Mouse (Mus musculus): ENCODE measurements at regions not wholly inside any gene's neighbourhood (a gene's known extent, or its start where the extent isn't known, plus 50 kb on each side); places are given as distances from the start of the nearest gene placed in this dataset.

- Histone ChIP-seq H3K79me2 (ENCODE audit: control insufficient read depth, insufficient read depth, low read length, poor library complexity) (no peaks in the 10 kb centered on the region), H3K36me3 (ENCODE audit: control insufficient read depth in 1 of 2, insufficient read depth in 2 of 2, low read length in 2 of 2) (no peaks in the 10 kb centered on the region), H3K27ac (ENCODE audit: control insufficient read depth, low read depth, low read length) (no peak overlapping the region), H3K4me1 (ENCODE audit: control insufficient read depth in 1 of 2, insufficient read depth in 2 of 2, low read length in 2 of 2) (no peaks in the 10 kb centered on the region), H3K9me3 (replicated peaks; ENCODE audit: insufficient read depth, low read length) (no peaks in the 10 kb centered on the region), H3K27me3 (ENCODE audit: control insufficient read depth in 1 of 2, insufficient read depth in 2 of 2, low read length in 2 of 2) (no peaks in the 10 kb centered on the region), H3K4me3 (ENCODE audit: control insufficient read depth in 1 of 2, insufficient read depth in 1 of 2, low read depth in 2 of 2, low read length in 2 of 2) (no peak overlapping the region), H3K9ac (ENCODE audit: control insufficient read depth, low read depth, low read length, poor library complexity, severe bottlenecking) (no peak overlapping the region)
- no peak for DNase-seq (ENCODE audit: low read depth, low spot score)
- TF ChIP-seq ZKSCAN1 (IDR thresholded peaks at IDR 0.05; ENCODE audit: low read depth, low read length) (no peak), NELFE (IDR thresholded peaks at IDR 0.05; ENCODE audit: low read depth, low read length) (no peak), ZMIZ1 (IDR thresholded peaks at IDR 0.05; ENCODE audit: low read depth, low read length) (no peak), MYC (IDR thresholded peaks at IDR 0.05; ENCODE audit: low read depth, low read length) (no peak), MAZ (IDR thresholded peaks at IDR 0.05; ENCODE audit: low read depth, low read length) (no peak), CTCF (IDR thresholded peaks at IDR 0.05 in 2 of 3, conservative IDR thresholded peaks at IDR 0.05 in 1 of 3; ENCODE audit: control insufficient read depth in 1 of 3, insufficient read depth in 1 of 3, low read depth in 2 of 3, low read length in 3 of 3, poor library complexity in 1 of 3, severe bottlenecking in 1 of 3) (no peak), POLR2A (IDR thresholded peaks at IDR 0.05; ENCODE audit: control insufficient read depth in 1 of 2, insufficient read depth in 1 of 2, low read depth in 1 of 2, low read length in 2 of 2, poor library complexity in 1 of 2) (no peak), USF1 (IDR thresholded peaks at IDR 0.05; ENCODE audit: low read depth, low read length) (no peak), BHLHE40 (IDR thresholded peaks at IDR 0.05; ENCODE audit: borderline replicate concordance, low read depth, low read length) (no peak), JUND (IDR thresholded peaks at IDR 0.05; ENCODE audit: low read depth, low read length) (no peak), SIN3A (IDR thresholded peaks at IDR 0.05; ENCODE audit: low read length) (no peak), ZC3H11A (IDR thresholded peaks at IDR 0.05; ENCODE audit: low read depth, low read length) (no peak), GATA1 (IDR thresholded peaks at IDR 0.05; ENCODE audit: low read depth, low read length) (no peak), MEF2A (IDR thresholded peaks at IDR 0.05; ENCODE audit: extremely low read depth, insufficient replicate concordance, low read depth, low read length, poor library complexity, severe bottlenecking) (no peak), POLR2AphosphoS5 (IDR thresholded peaks at IDR 0.05; ENCODE audit: borderline replicate concordance, low read depth, low read length) (no peak), KAT2A (conservative IDR thresholded peaks at IDR 0.05; ENCODE audit: low read depth, low read length) (no peak), MXI1 (IDR thresholded peaks at IDR 0.05; ENCODE audit: low read depth, low read length) (no peak)
Observed at GRCm38 (mm10) chr2:149666412-149666811, 162.6 kb upstream of the Syndig1 start.

- DNase-seq (ENCODE audit: low read depth, low spot score): no peak
- Histone ChIP-seq H3K79me2 (ENCODE audit: control insufficient read depth, insufficient read depth, low read length, poor library complexity) (no peaks in the 10 kb centered on the region), H3K36me3 (ENCODE audit: control insufficient read depth in 1 of 2, insufficient read depth in 2 of 2, low read length in 2 of 2) (no peaks in the 10 kb centered on the region), H3K4me3 (ENCODE audit: control insufficient read depth in 1 of 2, insufficient read depth in 1 of 2, low read depth in 2 of 2, low read length in 2 of 2) (no peak overlapping the region), H3K9me3 (replicated peaks; ENCODE audit: insufficient read depth, low read length) (no peaks in the 10 kb centered on the region), H3K27ac (ENCODE audit: control insufficient read depth, low read depth, low read length) (no peak overlapping the region), H3K4me1 (ENCODE audit: control insufficient read depth in 1 of 2, insufficient read depth in 2 of 2, low read length in 2 of 2) (no peaks in the 10 kb centered on the region), H3K27me3 (ENCODE audit: control insufficient read depth in 1 of 2, insufficient read depth in 2 of 2, low read length in 2 of 2) (no peaks in the 10 kb centered on the region), H3K9ac (ENCODE audit: control insufficient read depth, low read depth, low read length, poor library complexity, severe bottlenecking) (no peak overlapping the region)
- no peak for TF ChIP-seq GATA1 (IDR thresholded peaks at IDR 0.05; ENCODE audit: low read depth, low read length)
- TF ChIP-seq NRF1 (IDR thresholded peaks at IDR 0.05; ENCODE audit: insufficient read depth, low read depth, low read length, poor library complexity, severe bottlenecking): no peak
- TF ChIP-seq SMC3 (IDR thresholded peaks at IDR 0.05; ENCODE audit: low read depth, low read length): no peak
- no peak for TF ChIP-seq ZMIZ1 (IDR thresholded peaks at IDR 0.05; ENCODE audit: low read depth, low read length)
Observed at GRCm38 (mm10) chr2:149671870-149672269, 157.1 kb upstream of the Syndig1 start.

Measured in MEL (cell line).